19 mouse cellular contexts compared by ENCODE assay signal in genomic region chr2:30736705-30737104, GRCm38 (mm10).
DNase-seq lines count a peak whose midpoint lies in the region; ATAC-seq lines count a peak whose summit lies in the region.
"Had no signal": no experiment of that assay in that cellular context is flagged by ENCODE, and none has a peak within 500 bp of the region (broad histone marks: within the 10 kb centered on the region; RNA-seq: fewer than 3 reads in every experiment).

No protein-coding gene starts in this region.

- no peaks in the 10 kb centered on the region for H3K27me3 ChIP-seq in midbrain, embryonic 10.5 days (ENCODE audit: low read depth, poor library complexity, severe bottlenecking)
- no peaks in the 10 kb centered on the region for H3K27me3 ChIP-seq in midbrain, embryonic 15.5 days (replicated peaks)
- H3K27me3 ChIP-seq in forebrain, embryonic 13.5 days = no peaks in the 10 kb centered on the region
- no peaks in the 10 kb centered on the region for H3K27me3 ChIP-seq in hindbrain, embryonic 13.5 days
- no peaks in the 10 kb centered on the region for H3K27me3 ChIP-seq in neural tube, embryonic 15.5 days (replicated peaks)
- H3K27me3 ChIP-seq: embryonic facial prominence, embryonic 15.5 days had no signal

- no peak for ATAC-seq in midbrain, embryonic 15.5 days (replicated peaks)
- no peak for ATAC-seq in forebrain, embryonic 13.5 days
- no peak for ATAC-seq in hindbrain, embryonic 13.5 days (ENCODE audit: low FRiP score)
- ATAC-seq in neural tube, embryonic 15.5 days (ENCODE audit: low FRiP score) = no peak
- no peak for ATAC-seq in cerebellum, adult (ENCODE audit: insufficient number of reproducible peaks, low FRiP score, low TSS enrichment)
- ATAC-seq: CD4-positive, CD25-positive, alpha-beta regulatory T cell, adult 4 months had no signal

- H3K4me3 ChIP-seq in midbrain, embryonic 10.5 days = no peak overlapping the region
- no peak overlapping the region for H3K4me3 ChIP-seq in midbrain, embryonic 15.5 days
- H3K4me3 ChIP-seq in forebrain, embryonic 13.5 days = no peak overlapping the region
- no peak overlapping the region for H3K4me3 ChIP-seq in hindbrain, embryonic 13.5 days
- no peak overlapping the region for H3K4me3 ChIP-seq in neural tube, embryonic 15.5 days (replicated peaks)
- H3K4me3 ChIP-seq: embryonic facial prominence, embryonic 15.5 days had no signal

- H3K36me3 ChIP-seq in midbrain, embryonic 10.5 days = no peaks in the 10 kb centered on the region
- no peaks in the 10 kb centered on the region for H3K36me3 ChIP-seq in midbrain, embryonic 15.5 days (replicated peaks)
- H3K36me3 ChIP-seq in forebrain, embryonic 13.5 days (ENCODE audit: poor library complexity, severe bottlenecking) = 0 out of 2 replicates have a peak, but pooled peaks cover 3% of the 10 kb centered on the region
- H3K36me3 ChIP-seq in hindbrain, embryonic 13.5 days = no peaks in the 10 kb centered on the region
- H3K36me3 ChIP-seq in neural tube, embryonic 15.5 days = no peaks in the 10 kb centered on the region
- H3K36me3 ChIP-seq: embryonic facial prominence, embryonic 15.5 days; G1E had no signal

- no peak overlapping the region for H3K4me2 ChIP-seq in midbrain, embryonic 15.5 days
- no peak overlapping the region for H3K4me2 ChIP-seq in forebrain, embryonic 13.5 days
- no peak overlapping the region for H3K4me2 ChIP-seq in hindbrain, embryonic 13.5 days
- no peak overlapping the region for H3K4me2 ChIP-seq in neural tube, embryonic 15.5 days
- H3K4me2 ChIP-seq: embryonic facial prominence, embryonic 15.5 days had no signal

- H3K9ac ChIP-seq in midbrain, embryonic 15.5 days = no peak overlapping the region
- H3K9ac ChIP-seq in forebrain, embryonic 13.5 days = no peak overlapping the region
- H3K9ac ChIP-seq in hindbrain, embryonic 13.5 days = no peak overlapping the region
- H3K9ac ChIP-seq in neural tube, embryonic 15.5 days (replicated peaks) = no peak overlapping the region
- H3K9ac ChIP-seq: embryonic facial prominence, embryonic 15.5 days had no signal

- peak overlapping the region; percentile 60 for H3K27ac ChIP-seq in midbrain, embryonic 10.5 days (replicated peaks)
- no peak overlapping the region for H3K27ac ChIP-seq in midbrain, embryonic 15.5 days
- peak overlapping the region; percentile 78 for H3K27ac ChIP-seq in forebrain, embryonic 13.5 days
- H3K27ac ChIP-seq in hindbrain, embryonic 13.5 days = peak overlapping the region; percentile 86
- H3K27ac ChIP-seq in neural tube, embryonic 15.5 days (replicated peaks) = 0 out of 2 replicates have a peak overlapping the region, but pooled peaks have one; percentile 69
- H3K27ac ChIP-seq: embryonic facial prominence, embryonic 15.5 days; macrophage had no signal

- peaks cover 33% of the 10 kb centered on the region for H3K4me1 ChIP-seq in midbrain, embryonic 10.5 days
- peaks cover 27% of the 10 kb centered on the region for H3K4me1 ChIP-seq in midbrain, embryonic 15.5 days
- peaks cover 35% of the 10 kb centered on the region for H3K4me1 ChIP-seq in forebrain, embryonic 13.5 days
- H3K4me1 ChIP-seq in hindbrain, embryonic 13.5 days (replicated peaks) = peaks cover 43% of the 10 kb centered on the region
- peaks cover 20% of the 10 kb centered on the region for H3K4me1 ChIP-seq in neural tube, embryonic 15.5 days

- peaks cover 7% of the 10 kb centered on the region for H3K9me3 ChIP-seq in midbrain, embryonic 10.5 days (replicated peaks)
- no peaks in the 10 kb centered on the region for H3K9me3 ChIP-seq in midbrain, embryonic 15.5 days
- H3K9me3 ChIP-seq in forebrain, embryonic 13.5 days (replicated peaks) = peaks cover 5% of the 10 kb centered on the region
- H3K9me3 ChIP-seq in hindbrain, embryonic 13.5 days = no peaks in the 10 kb centered on the region
- H3K9me3 ChIP-seq in neural tube, embryonic 15.5 days (replicated peaks) = no peaks in the 10 kb centered on the region
- H3K9me3 ChIP-seq: embryonic facial prominence, embryonic 15.5 days; G1E had no signal

- 52% methylated on average over 6 of the region's 6 CpGs for WGBS in midbrain, embryonic 10.5 days
- 48% methylated on average over 6 of the region's 6 CpGs for WGBS in midbrain, embryonic 15.5 days
- 54% methylated on average over 6 of the region's 6 CpGs for WGBS in forebrain, embryonic 13.5 days
- WGBS in hindbrain, embryonic 13.5 days = 50% methylated on average over 6 of the region's 6 CpGs
- 46% methylated on average over 6 of the region's 6 CpGs for WGBS in neural tube, embryonic 15.5 days

- no peak for DNase-seq in midbrain, embryonic 10.5 days (ENCODE audit: low spot score)
- no peak for DNase-seq in urinary bladder, postnatal 36 days (ENCODE audit: low spot score in 2 of 2)
- DNase-seq: cerebellum, adult 9-11 months; gastrocnemius, postnatal 10 days; heart, adult 18-20 months; kidney, adult 8-10 months; kidney, postnatal 25 days; lung, adult 2 months; retina, postnatal 1 day; right cerebral cortex, postnatal 4 days had no signal
